Mouse (Mus musculus) gastrocnemius, postnatal 4 days (tissue): ENCODE measurements around the gene Cul3. TPM values are rescaled to one million over a fixed set of nuclear protein-coding genes. Genes with fewer than 3 reads are reported as not detected.

ENCODE experiments used
- DNase-seq, 2 experiments: peaks; one replicate each; pipeline ENCODE4 v3.0.0; 2021 to 2022; ENCODE audit warnings: low spot score in 2 of 2, mixed read lengths in 2 of 2
- total RNA-seq, 2 experiments: library from RNA; stranded (reverse); gene quantifications; 2 replicates each; pipeline ENCODE4 v1.2.3; 2021

Gene Cul3
- total RNA-seq, 2 experiments from 2014 or later = 119 to 137 TPM

DNA sequence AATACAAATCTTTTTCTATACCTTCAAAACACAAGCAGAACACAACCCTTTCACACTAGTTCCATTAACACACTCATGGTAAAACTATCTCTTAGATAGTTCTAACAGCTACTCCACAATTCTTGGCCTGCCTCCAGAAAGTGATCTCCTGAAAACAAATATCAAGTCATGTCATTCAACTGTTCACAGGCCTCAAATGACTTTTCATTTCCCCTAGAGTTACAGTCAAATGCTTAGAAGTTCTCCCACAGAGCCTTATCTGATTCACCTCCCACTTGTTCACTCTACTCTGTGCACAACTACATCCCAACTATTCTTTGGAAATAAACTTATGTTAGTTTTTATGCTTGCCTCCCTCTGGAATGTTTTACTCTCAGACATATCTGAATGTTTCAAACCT, 15.9 kb downstream of the Cul3 start:
- no peak for DNase-seq

DNA sequence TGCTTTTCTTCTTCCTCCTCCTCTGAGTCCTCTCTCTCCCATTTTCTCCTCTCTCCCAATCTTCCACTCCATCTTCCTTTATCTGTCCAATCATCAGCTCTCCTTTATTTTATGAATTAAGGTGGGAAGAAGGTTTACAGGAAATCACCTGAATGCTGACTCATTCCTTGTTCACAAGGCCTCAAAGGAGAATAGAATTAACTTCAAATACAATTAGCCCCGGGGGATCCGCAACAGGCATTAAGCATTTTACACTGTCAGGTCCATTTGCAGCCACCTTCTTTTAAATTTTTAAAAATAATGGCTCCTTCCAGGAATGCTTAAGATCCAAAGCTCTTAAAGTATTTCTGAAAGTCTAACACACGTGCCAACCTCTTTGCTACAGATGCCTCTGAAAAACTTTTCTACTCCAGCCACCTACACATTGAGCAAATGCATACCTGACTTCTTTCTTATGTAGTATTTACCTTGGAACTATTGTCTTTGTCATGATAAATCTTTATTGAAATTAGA, 24.7 kb downstream of the Cul3 start:
- no peak for DNase-seq

DNA sequence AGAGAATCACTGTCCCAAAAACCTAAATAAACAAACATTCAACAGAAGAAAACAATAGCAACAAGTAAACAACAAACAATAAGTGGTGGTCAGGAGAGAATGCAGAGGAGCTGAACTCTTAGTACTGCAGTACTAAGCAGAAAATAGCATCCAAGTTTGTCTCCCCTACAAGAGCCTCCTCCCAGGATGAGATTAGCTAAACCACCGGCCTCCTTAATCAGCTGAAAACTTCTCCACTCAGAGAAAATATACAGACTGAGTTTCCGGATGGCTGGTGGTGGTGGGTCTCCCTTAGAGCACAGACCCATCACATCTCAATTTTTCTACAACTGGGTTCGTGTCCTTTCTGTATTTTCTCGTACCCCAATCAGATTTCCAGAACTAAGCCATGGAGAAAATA, 47.0 kb downstream of the Cul3 start:
- DNase-seq = no peak

GRCm38 (mm10) chr1:80278731-80279130, 61.5 kb downstream of the Cul3 start:
- DNase-seq = no peak

DNA sequence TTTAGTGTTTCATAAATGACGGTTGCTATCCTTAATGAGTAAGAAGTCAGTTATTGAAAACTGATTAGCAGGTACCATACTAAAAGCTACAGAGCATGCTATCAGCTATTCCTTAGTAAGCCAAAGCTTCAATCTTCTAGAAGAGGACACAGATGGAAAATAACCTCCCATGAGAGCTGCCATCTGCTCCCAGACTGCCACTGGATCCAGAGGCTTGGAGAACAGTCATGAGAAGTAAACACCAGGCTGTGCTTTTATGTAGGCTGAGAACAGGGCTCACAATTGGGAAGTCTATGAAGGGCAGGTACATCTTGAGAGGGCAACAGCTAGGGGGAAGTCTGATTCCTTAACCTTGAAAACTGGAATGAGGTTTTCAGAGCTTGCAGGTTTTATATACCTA, 79.8 kb downstream of the Cul3 start:
- DNase-seq = no peak

- DNase-seq = no peak
These were observed 81.6 kb downstream of the Cul3 start for GRCm38 (mm10) chr1:80258632-80259031.

- DNase-seq = no peak
These were observed 87.0 kb downstream of the Cul3 start for GRCm38 (mm10) chr1:80253309-80253708.

DNA sequence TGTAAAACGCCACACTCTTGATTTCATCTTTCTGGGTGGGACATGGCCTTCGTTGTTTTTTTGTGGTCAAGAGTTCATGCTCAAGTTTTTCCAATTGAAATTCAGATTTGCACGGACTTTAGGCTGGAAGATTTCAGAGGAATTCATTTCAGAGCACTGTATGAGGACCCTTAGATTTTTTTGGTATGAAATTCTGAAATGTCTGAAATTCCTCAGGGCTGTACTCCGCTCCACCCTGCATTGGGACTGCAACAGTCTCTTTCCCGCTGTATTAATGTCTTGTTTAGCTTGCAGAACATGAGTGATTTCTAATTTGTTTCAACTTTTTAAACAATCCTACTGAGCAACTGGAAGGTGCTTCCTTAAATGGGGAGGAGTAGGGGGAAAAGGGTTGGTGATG, 90.0 kb downstream of the Cul3 start:
- DNase-seq = no peak

DNA sequence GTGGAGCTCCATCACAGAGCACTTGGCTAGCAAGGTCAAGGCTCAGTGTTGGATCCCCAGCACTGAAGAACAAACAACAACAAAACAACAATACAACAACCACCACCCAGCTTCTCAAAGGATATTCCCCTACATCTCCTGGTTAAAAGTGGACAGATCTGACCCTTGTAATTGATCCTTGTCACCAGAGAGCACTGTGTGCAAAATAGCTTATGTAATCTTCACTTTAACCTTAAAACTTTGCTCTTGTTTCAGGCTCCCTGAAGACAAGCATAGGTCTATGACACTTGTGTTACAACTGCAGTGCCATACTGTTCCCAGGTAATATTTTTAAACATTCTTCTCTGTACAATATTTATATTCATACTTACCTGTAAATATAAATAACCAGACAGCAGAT, 93.1 kb downstream of the Cul3 start:
- no peak for DNase-seq

DNA sequence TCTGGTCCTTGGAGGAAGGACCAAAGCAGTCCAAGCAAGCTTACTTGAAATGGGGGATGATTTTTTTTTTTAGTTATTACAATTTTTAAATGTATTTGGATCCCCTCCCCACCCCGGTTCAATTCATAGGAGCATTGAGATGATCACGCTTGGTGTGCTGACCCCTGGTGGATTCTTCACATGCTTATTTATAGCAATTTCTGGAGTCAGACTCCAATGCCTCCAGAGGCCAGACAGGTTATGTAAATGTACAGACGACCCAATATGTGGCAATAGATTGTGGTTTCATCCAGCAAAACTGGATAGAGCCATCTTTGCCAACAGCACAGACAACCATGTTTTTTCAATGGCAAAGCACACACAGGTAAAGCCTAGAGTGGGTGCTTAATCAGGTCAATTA, 96.2 kb downstream of the Cul3 start:
- no peak for DNase-seq

DNA sequence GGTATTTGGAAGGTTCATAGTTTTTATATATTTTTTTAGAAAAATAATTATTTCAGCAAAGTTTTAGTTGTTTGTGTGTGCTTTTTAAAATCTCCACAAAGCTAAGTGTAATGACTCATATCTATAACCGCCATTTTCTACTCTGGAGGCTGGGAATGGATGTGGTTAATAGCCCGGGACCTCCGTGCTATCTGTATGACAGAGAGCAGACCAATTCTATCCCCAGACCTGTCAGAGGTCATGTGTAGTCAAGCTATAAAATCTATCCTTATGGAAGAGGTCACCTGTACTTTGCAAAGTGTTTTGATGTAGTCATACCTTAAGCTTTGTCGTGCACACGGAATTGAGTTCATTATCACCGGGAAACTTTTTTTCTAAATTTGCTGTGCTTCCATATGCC, 98.7 kb downstream of the Cul3 start:
- DNase-seq = no peak

DNA sequence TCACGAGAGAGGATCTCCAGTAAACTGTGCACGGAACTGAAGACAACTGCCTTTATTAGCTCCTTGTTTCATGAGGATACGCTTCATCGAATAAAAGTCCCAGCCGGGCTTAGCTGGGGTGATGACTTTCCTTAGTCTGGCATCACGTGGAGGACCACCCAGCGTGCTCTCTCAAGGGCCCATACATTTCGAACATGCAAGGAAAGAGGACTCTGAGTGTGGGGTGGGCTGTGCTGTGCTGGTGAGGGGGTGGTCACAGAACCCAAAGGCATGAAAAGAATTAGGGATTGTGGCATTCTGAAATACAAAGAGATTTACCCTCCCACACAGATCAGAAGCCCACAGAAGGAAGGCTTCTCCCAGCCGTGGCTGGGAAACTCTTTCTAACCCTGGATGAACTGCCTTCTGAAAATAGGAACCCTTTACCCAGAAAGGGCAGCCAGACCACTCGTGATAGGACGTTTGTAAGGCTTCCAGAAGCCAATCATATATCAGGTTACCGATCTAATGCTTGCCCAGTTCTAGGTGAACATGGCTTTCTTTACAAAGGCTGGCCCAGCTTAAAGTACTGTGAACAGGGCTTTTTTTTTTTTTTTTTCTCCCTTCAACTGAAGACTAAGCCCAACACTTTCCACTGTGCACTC, 100.1 kb downstream of the Cul3 start:
- no peak for DNase-seq

DNA sequence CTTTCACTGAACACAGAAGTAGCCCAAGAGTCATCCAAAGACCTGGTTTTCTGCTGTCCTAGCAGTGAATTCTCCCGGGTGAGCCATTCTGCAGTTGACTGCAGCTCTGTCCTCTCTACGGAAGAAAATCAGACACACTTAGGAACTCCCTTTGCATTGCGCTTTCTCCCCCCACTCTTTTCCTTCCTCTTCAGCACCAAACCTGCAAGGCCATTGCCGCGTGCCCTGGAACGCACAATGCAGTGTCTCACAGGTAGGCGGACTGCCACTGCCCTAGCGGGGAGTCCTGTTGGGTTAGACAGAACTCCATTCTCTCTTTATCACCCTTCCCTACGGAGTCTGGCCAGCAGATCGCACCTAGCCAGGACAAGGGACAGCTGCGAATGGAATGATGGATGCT, 100.8 kb downstream of the Cul3 start:
- DNase-seq = no peak

DNA sequence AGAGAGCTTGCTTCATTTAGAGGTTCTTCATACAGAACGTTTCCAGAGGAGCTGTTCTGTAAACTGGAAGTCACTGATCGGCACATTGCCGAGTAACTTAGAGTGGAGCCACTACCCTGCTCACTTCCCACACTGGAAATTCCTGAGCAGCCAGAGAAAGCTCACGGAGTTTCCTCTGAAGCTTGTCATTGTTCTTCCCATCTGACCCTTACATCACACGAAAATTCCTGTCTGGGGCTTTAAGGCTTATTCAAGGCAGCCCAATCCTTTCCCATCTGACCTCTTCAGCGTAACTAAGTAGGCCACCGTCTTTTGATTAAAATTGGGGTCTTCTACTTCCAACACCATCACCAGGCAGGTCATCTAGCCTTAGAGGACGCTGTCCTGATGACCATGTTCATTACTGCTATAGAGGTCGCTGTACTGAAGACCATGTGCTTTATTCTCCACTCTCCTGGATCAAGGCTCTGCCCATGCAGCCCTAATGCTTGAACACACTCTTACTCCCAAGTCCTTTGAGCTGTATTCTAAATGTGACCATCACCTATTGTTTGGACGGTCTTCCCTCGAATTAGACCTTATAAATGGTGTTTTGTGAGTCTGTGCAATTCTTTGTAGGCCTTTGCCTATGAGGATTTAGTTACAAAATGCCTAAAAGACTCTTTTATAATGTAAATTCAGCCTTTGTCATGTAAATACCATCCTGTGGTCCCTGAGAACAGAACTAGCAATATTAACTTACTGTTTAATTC, 103.2 kb downstream of the Cul3 start:
- no peak for DNase-seq

DNA sequence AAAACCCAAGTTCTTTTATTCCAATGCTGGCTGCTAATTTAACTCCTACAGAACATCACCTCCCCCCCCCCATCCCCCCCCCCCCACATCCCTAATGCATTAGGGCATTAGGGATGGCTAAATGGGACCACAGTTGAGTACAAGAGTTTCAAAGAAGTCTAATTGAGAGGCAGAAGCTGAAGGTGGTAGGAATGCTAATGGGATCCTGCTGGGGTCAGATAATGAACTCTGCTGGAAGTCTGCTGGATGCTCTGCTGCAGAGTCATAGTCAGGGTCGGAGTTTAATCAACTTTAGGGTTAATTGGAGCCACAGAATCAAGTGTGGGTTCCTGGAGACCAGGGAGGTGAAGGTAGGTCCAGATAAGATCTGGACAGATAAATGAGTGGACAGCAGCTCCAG, 104.2 kb downstream of the Cul3 start:
- no peak for DNase-seq

DNA sequence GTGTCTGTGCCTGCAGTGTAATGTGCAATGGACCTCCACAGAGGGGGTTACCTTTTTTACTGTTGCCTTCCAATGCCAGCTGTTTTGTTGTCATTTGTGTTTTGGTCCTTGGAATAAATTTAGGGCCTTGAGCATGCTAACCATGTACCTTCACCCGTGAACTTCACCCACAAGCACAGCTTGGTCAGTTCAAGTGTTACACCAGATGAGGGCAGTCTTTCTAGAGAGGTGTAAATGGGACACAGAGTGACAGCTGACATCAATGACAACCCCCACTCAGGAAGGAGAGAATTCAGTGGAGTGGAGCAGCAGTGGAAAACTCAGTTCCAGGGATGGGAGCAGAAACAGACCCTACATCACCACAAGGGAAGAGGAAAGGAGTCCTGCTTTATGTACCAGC, 109.7 kb downstream of the Cul3 start:
- no peak for DNase-seq

GRCm38 (mm10) chr1:80224839-80225412, 115.4 kb downstream of the Cul3 start:
- no peak for DNase-seq

DNA sequence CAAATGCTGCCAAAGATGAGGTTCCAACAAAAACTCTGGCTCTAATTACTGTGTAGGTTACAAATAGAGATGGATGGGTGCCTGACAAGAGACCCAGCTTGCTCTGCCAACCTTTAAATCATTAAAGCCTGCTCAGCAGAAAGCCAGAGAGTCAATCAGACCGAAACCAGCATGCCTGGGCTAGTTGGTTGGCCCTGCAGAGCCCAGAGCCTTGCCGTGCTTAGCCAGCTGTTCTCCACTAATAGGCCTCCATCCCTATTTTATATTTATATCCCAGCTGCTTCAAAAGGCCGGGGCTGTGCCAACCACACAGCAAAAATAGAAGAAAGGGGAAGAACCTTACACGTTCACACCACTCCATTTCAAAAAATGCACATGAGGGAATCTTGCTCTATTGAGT, 119.1 kb downstream of the Cul3 start:
- no peak for DNase-seq

- DNase-seq = peak in 1 of 2 experiments; percentile 27
These were observed 122.0 kb downstream of the Cul3 start, which contains the start of gene Fam124b for GRCm38 (mm10) chr1:80218268-80218667. TSS of gene Fam124b (minus strand) at chr1:80218473.
